Mouse (Mus musculus) embryonic facial prominence, embryonic 13.5 days (tissue): ENCODE measurements around the gene Rcn2. TPM values are rescaled to one million over a fixed set of nuclear protein-coding genes. Genes with fewer than 3 reads are reported as not detected.

Source experiments
- ATAC-seq: fragments of 200-750 bp; cut with Nextera tagmentation; 2 replicates; pipeline ENCODE4 v1.8.0; 2017; ENCODE audit warnings: low read depth; ENCODE audit not compliant: insufficient number of reproducible peaks, insufficient read depth, low FRiP score, low TSS enrichment
- H3K27ac ChIP-seq: fragments of 300-500 bp; sonication (generic); 2 replicates; pipeline ENCODE4 v1.5.1; 2015; ENCODE audit warnings: moderate library complexity, mild to moderate bottlenecking, inconsistent platforms
- H3K27me3 ChIP-seq: fragments of 300-500 bp; sonication (generic); 2 replicates; pipeline ENCODE4 v1.6.1; 2015; ENCODE audit warnings: mild to moderate bottlenecking, inconsistent platforms
- H3K36me3 ChIP-seq: fragments of 300-500 bp; sonication (generic); 2 replicates; pipeline ENCODE4 v1.6.1; 2015; ENCODE audit warnings: mild to moderate bottlenecking, inconsistent platforms
- H3K4me1 ChIP-seq: fragments of 300-500 bp; sonication (generic); 2 replicates; pipeline ENCODE4 v1.6.1; 2015; ENCODE audit warnings: inconsistent platforms
- H3K4me2 ChIP-seq: fragments of 300-500 bp; sonication (generic); 2 replicates; pipeline ENCODE4 v1.6.1; 2015; ENCODE audit warnings: moderate library complexity, mild to moderate bottlenecking, inconsistent platforms
- H3K4me3 ChIP-seq: fragments of 300-500 bp; sonication (generic); 2 replicates; pipeline ENCODE4 v1.5.1; 2015; ENCODE audit warnings: mild to moderate bottlenecking, inconsistent platforms
- H3K9ac ChIP-seq: fragments of 300-500 bp; sonication (generic); 2 replicates; pipeline ENCODE4 v1.6.1; 2015; ENCODE audit warnings: mild to moderate bottlenecking, inconsistent platforms
- H3K9me3 ChIP-seq: fragments of 300-500 bp; sonication (generic); 2 replicates; pipeline ENCODE4 v1.6.1; 2016; ENCODE audit warnings: inconsistent platforms
- WGBS: fragments of 180-500 bp; shearing (Covaris S2); methylation state at CpG from one replicate; pipeline ENCODE4 v1.1.7; 2015; ENCODE audit warnings: mixed read lengths; 5-methylcytosine and 5-hydroxymethylcytosine counted together
- polyA plus RNA-seq: library from polyadenylated mRNA; unstranded; fragments of >200 nt; fragmentation: Nextera tagmentation; extraction: Ambion mirVana; gene quantifications from 2 replicates; pipeline ENCODE4 v1.2.1, GENCODE M21; 2015

Gene Rcn2
- polyA plus RNA-seq, 1 experiment from 2014 or later, result 288 TPM

GRCm38 (mm10) chr9:56100041-56100522 is 58.4 kb downstream of the Rcn2 start:
- no peaks in the 10 kb centered on the region for H3K36me3 ChIP-seq
- H3K4me2 ChIP-seq, result no peak overlapping the region
- H3K4me3 ChIP-seq, result no peak overlapping the region
- WGBS, result 80% methylated on average over 7 of the region's 7 CpGs
- H3K27me3 ChIP-seq, result no peaks in the 10 kb centered on the region
- no peaks in the 10 kb centered on the region for H3K9me3 ChIP-seq
- no peak overlapping the region for H3K27ac ChIP-seq
- ATAC-seq, result no peak
- H3K9ac ChIP-seq, result no peak overlapping the region
- H3K4me1 ChIP-seq, result no peaks in the 10 kb centered on the region

GRCm38 (mm10) chr9:56101022-56101421 is 59.4 kb downstream of the Rcn2 start:
- Histone ChIP-seq H3K9me3 (no peaks in the 10 kb centered on the region), H3K9ac (no peak overlapping the region), H3K4me2 (no peak overlapping the region), H3K36me3 (no peaks in the 10 kb centered on the region), H3K27me3 (no peaks in the 10 kb centered on the region), H3K27ac (no peak overlapping the region), H3K4me3 (no peak overlapping the region), H3K4me1 (no peaks in the 10 kb centered on the region)
- no peak for ATAC-seq
- 42% methylated on average over 4 of the region's 4 CpGs for WGBS

- Histone ChIP-seq H3K9me3 (no peaks in the 10 kb centered on the region), H3K4me3 (no peak overlapping the region), H3K36me3 (no peaks in the 10 kb centered on the region), H3K27me3 (no peaks in the 10 kb centered on the region), H3K9ac (no peak overlapping the region), H3K4me1 (no peaks in the 10 kb centered on the region), H3K27ac (no peak overlapping the region), H3K4me2 (no peak overlapping the region)
- 83% methylated on average over 7 of the region's 7 CpGs for WGBS
- ATAC-seq, result no peak
These were observed 63.3 kb downstream of the Rcn2 start for GRCm38 (mm10) chr9:56104921-56105320.

DNA sequence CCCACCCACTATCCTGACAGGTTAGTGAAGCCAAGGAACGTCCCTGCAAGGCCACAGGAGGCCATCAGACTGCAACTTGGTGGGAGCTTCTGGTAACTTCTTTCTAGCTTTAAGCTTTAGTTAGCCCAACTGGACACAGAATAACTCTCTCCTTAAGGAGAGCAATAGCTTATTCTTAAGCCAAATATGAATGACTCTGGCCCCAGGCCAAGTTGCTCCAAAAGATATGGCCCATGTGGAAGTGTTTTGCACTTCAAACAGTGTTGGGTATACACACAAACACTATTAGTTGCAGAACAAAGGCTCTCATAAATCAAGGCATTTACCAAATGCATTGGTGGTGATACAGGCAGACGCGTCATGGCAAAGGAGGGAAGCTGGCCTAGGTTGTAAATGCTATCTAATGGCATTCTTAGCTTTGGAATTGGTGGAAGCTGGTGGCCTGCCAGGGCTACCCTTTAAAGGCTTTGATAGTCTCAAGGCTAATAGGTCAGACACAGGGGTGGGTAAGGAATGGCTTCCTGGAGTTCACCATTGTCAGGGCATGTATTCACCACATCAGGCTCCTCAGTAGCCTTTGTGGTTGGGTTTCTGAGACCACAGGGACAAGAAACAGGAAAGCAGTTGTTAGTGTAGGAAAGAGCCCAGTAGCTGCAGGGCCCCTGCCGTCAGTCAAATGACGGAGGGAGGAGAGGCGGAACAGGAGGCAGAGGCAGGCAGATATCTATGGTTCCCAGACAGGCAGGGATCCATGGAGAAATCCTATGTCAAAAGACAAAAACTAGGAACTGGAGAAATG is 64.8 kb downstream of the Rcn2 start:
- no peaks in the 10 kb centered on the region for H3K36me3 ChIP-seq
- H3K27ac ChIP-seq, result no peak overlapping the region
- no peaks in the 10 kb centered on the region for H3K27me3 ChIP-seq
- no peak overlapping the region for H3K4me2 ChIP-seq
- H3K9ac ChIP-seq, result no peak overlapping the region
- no peak overlapping the region for H3K4me3 ChIP-seq
- no peaks in the 10 kb centered on the region for H3K4me1 ChIP-seq
- ATAC-seq, result no peak
- 76% methylated on average over 6 of the region's 6 CpGs for WGBS
- no peaks in the 10 kb centered on the region for H3K9me3 ChIP-seq

DNA sequence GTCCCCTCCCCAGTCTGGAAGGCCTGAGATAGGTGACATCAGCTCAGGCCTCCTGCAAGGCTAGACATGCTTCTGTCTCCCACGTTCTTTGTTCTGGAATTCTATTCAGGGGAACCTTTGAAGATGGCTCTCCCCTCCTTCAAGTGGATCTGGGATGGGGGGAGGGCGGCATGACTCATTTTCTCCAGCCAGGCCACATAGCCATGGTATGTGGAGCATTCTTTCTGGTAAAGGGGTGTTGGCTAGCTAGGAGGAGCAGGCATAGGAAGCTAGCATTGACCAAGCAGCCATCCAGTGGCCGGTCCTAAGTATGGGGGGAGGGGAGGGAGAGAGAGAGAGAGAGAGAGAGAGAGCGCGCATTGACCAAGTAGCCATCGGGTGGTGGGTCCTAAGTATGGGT is 65.9 kb downstream of the Rcn2 start:
- H3K27me3 ChIP-seq, result no peaks in the 10 kb centered on the region
- peaks cover 5% of the 10 kb centered on the region for H3K4me1 ChIP-seq
- H3K4me2 ChIP-seq, result no peak overlapping the region
- no peak overlapping the region for H3K27ac ChIP-seq
- H3K9ac ChIP-seq, result no peak overlapping the region
- WGBS, result 74% methylated on average over 6 of the region's 6 CpGs
- H3K9me3 ChIP-seq, result no peaks in the 10 kb centered on the region
- ATAC-seq, result no peak
- no peaks in the 10 kb centered on the region for H3K36me3 ChIP-seq
- no peak overlapping the region for H3K4me3 ChIP-seq

DNA sequence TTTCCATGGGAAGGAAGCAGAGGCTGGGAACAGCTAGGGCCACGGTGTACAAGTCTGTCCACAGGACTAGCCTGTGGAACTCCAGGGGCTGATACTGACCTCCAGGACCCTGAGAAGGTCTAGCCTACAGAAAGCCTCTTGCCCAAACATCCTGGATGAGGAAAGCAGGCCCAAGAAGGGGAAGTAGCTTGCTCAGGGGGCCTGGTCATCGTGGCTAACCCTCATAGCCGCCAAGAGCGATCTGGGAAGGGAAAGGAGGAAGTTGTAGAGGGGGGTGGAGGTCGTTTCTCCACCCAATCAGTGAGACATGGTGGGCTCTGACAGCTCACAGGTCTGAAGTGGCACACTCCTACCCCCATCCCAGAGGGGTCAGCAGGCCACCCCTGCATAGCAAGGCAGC is 66.5 kb downstream of the Rcn2 start:
- no peaks in the 10 kb centered on the region for H3K36me3 ChIP-seq
- no peaks in the 10 kb centered on the region for H3K27me3 ChIP-seq
- WGBS, result 76% methylated on average over 5 of the region's 5 CpGs
- ATAC-seq, result no peak
- no peaks in the 10 kb centered on the region for H3K9me3 ChIP-seq
- H3K4me3 ChIP-seq, result no peak overlapping the region
- no peak overlapping the region for H3K9ac ChIP-seq
- H3K4me1 ChIP-seq, result peaks cover 11% of the 10 kb centered on the region
- no peak overlapping the region for H3K4me2 ChIP-seq
- no peak overlapping the region for H3K27ac ChIP-seq

Other genes with a start within 250 kb of the Rcn2 start
- gene Scaper, start 103.7 kb upstream of the Rcn2 start, polyA plus RNA-seq, result 16.8 and 18.8 TPM in 2 replicates
- not detected in 2 replicates for gene 4930563M21Rik, start 31.3 kb upstream of the Rcn2 start, polyA plus RNA-seq
- gene Pstpip1, start 48.1 kb downstream of the Rcn2 start, polyA plus RNA-seq, result 0.92 and 1.8 TPM in 2 replicates
- gene Tspan3, start 123.6 kb downstream of the Rcn2 start, polyA plus RNA-seq, result 480 and 544 TPM in 2 replicates